Mouse (Mus musculus): ENCODE data around the gene Olfr513.

The Olfr513 gene

DNA sequence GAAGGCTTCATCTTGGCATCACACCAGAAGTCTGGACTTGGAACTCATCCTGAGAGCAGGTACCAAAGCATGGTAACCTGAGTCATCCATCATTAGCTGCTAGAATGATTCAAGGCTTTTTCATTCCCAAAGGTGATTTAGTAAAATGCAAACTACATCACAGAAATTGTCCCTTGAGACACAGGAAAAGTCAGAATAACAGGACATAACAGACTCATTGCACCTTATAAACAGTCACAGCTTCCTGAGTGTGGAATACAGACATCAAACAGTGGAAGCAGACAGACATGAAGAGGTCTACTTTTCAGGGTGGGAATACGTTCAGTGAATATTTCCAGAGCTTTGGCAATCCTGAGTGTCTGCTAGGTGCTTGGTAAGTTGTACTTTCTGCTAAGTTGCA, at the start of gene Olfr513:
Olfr513 (plus strand) TSS at position 301 of the 400 bp plus-strand sequence.
- no peak for DNase-seq (ENCODE audit: low spot score in 2 of 2)

DNA sequence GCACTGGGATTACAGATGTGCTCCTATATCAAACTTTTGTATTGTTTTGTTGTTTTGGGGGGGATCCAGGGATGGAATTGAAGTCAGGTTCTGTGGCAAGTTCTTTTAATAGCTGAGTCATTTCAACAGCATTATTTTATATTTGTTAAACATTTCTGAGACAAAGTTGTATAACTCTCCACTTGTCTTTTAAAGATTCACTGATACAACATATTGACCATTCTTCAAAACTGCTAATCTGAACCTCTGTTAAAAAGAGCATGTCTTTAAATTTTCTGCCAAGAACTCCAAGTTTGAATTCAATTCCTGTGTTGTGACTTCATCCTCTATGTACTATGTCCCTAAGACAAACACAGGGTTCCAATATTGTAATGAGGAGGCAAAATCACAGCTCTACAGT, 37.8 kb upstream of the Olfr513 start, which contains the start of gene Olfr512:
Olfr512 (plus strand) TSS at position 301 of the 400 bp plus-strand sequence.
- DNase-seq (ENCODE audit: low spot score in 2 of 2): no peak

DNA sequence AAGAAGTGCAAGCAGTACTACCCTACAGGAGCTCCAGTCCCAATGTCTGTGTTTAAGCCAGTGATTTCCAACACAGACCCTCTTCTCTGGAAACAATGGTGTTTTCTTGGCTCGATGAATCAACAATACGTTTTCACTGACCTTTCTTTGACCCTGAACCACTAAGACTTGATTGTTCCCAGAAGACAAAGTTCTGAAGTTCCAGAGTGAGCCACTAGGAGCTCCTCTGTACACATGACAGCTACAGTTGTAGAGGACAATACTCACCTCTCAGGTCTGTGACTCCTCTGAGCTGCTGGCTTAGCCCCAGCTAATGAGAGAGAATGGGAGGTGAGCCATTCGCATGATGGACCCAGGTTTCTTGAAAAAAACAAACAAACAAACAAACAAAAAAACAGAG, 9.6 kb downstream of the Olfr513 start:
- no peak for DNase-seq (ENCODE audit: low spot score in 2 of 2)

DNA sequence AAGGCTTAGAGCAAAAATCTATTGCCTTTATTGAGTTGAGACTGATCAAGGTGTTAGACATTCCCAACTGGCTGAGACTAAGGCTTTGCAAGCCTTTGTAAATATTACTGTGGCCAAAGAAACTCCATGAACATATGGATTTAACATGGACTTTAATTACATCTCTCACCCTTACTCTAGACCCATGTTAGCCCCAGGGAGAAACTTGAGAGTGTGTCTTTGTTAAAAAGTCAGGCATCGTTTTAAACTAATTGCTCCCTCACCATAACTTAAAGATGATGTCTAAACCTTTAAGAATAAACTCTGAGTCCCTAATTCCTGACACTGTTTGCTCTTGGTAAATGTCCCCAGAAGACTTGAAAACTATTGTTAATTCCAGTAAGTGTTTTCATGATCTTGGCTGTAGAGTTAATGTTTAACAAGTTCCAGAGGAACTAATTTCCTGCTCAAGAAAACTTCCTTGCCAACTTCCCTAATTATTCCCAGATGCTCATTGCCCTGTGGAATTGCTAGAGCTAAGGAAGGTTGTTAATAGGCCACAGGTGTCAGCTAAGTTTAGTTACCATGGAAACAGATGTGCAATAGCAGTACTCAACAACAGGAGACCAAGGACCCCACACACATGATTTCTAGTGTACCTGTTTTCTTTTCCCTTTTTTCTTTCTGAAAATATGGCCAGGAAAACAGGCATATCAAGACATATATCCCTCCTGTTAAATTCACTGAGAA, 46.6 kb downstream of the Olfr513 start:
- DNase-seq (ENCODE audit: low spot score in 2 of 2): no peak
